Mouse (Mus musculus) duodenum, adult 2 months (tissue): ENCODE data around the gene Cdx4. TPM values are rescaled to one million over a fixed set of nuclear protein-coding genes. Genes with fewer than 3 reads are reported as not detected.

Source experiments
- polyA plus RNA-seq: library from polyadenylated mRNA; depleted of rRNA; stranded (reverse); fragments of >200 nt; gene quantifications from 2 replicates; pipeline ENCODE4 v1.2.3, GENCODE M21; 2012; ENCODE audit warnings: low replicate concordance; rRNA removed

Cdx4 gene
- not detected in 2 replicates for polyA plus RNA-seq

DNA sequence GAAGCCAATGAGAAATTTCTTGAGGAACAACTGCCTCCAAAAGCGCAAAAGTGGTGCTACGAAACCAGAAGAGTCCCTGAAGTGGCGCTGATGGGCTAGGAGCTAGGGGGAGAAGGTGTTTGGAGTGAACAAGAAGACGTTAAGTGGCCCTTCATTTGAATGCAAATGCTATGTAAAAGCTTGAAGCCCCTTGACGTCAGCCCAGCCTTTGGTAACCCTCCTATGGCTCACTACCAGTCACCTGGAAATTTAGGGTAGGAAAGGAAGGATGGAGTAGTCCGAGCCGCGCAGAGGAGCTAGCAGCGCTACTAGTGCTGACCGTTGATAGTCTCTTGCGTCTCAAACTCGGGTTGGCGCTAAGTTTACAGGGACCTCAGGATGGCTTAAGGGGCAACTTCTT, at the start of gene Cdx4:
TSS of gene Cdx4 (plus strand) at position 253 of the 400 bp plus-strand sequence.

DNA sequence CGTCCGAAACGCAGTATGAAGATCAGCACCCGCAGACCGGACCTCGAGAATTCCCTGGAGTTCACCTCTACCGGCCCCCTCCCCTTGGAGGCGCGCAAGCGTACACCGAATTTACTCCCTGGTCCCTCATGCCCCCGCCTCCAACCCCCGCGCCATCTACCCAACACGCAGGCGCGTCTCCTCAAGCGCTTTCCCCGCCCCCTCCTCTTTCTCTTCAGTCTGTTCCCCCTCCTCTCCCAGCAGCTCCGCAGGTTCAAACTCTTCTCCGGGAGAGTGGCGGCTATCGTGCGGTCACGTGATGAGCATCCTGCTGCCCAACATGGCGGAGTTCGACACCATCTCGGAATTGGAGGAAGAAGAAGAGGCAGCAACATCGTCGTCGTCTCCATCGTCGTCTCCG, 35.1 kb downstream of the Cdx4 start, which contains the start of gene Chic1:
TSS of gene Chic1 (plus strand) at position 190 of the 400 bp plus-strand sequence.

Other genes with a start within 250 kb of the Cdx4 start
- 0.04 TPM in 1 of 2 replicates, not detected in the other for gene Nap1l2, start 134.8 kb upstream of the Cdx4 start, polyA plus RNA-seq
- gene Chic1, start 35.1 kb downstream of the Cdx4 start, polyA plus RNA-seq: 0.05 and 0.06 TPM in 2 replicates
- gene Tsx, start 93.1 kb downstream of the Cdx4 start, polyA plus RNA-seq: not detected in 2 replicates
- gene Gm26992, start 100.6 kb downstream of the Cdx4 start, polyA plus RNA-seq: not detected in 2 replicates